Mouse (Mus musculus) gastrocnemius, postnatal 36 days (tissue): Measurements from ENCODE around the gene Abtb2. TPM values are rescaled to one million over a fixed set of nuclear protein-coding genes. Genes with fewer than 3 reads are reported as not detected.

ENCODE experiments used
- DNase-seq, 2 experiments: peaks; one replicate each; pipeline ENCODE4 v3.0.0; 2022
- intact Hi-C: fragments of 180-260 bp; cut with DNase I; formaldehyde crosslinking; loops from one replicate; pipeline ENCODE4 v1.15.1; 2025
- total RNA-seq, 2 experiments: library from RNA; stranded (reverse); gene quantifications; 2 replicates each; pipeline ENCODE4 v1.2.3; 2021

Gene Abtb2
- total RNA-seq, 2 experiments from 2014 or later: 6.3 to 6.7 TPM

GRCm38 (mm10) chr2:103580756-103581155, 14.6 kb downstream of the Abtb2 start:
- intact Hi-C loops: no loop called here
- DNase-seq: no peak

DNA sequence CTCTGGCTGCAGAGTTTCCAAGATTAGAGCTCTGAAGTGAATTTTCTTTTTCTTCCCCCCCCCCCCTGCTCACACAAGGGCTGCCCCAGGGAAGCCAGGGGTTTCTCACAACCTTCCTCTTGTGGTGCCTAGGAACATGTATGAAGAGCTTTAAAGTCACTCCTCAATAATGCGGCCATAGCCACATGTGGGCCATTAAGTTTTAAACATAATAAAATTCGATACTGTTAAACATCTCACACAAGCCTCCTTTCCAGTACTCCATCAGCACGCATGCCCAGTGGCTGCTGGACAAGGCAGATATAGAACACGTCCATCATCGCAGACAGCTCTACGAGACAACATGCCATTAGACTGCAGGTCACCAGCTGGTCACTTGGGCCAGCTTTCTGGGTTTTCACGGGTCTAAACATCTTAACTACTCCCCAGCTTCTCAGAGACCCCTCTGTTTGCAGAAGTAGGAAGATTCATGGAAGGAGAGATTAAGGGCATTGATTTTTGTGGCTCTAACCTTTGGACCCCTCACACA, 15.3 kb downstream of the Abtb2 start:
- DNase-seq: no peak

DNA sequence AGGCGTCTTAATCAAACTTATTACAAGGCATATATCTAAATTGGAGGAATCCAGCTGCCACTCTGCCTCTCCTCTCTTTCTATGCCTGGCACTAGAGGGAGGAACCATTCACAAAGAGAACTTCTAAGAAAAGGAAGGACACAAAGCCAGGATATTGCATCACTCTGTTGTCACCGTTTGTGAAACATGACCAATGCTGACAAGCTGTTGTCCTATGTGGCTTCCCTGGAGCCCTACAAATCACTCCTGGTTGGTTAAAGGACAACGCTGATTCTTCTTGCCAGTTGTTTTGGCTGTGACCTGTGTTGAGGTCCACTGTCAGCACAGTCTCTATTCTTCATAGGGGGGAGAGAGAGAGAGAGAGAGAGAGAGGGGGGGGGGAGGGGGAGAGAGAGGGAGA, 17.2 kb downstream of the Abtb2 start:
- intact Hi-C loops: no loop called here
- no peak for DNase-seq

More for the DNA sequence above, 15.3 kb downstream of the Abtb2 start:
- intact Hi-C loops: no loop called here

DNA sequence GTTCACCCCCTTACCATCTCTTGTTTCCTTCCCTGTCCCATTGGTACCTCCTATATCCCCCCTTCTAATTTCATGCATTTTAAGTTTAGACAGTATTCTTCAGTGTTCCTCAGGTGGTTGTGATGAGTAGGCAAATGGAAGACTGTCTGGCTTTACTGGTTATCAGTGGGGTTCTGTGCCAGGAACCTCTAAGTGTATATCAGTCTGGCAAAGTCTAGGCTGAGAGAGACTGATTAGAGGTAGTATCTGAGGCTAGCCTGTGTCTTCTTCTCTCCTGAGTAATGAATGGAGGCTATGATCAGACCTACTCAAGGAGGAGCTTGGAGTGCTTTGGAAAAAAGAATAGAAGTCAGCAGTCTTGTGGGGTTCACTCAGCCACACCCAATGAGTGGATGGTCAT, 18.0 kb downstream of the Abtb2 start:
- intact Hi-C loops: no loop called here

GRCm38 (mm10) chr2:103586423-103586822, 20.3 kb downstream of the Abtb2 start:
- DNase-seq: no peak
- intact Hi-C loops: no loop called here

More for the DNA sequence above, 18.0 kb downstream of the Abtb2 start:
- no peak for DNase-seq

DNA sequence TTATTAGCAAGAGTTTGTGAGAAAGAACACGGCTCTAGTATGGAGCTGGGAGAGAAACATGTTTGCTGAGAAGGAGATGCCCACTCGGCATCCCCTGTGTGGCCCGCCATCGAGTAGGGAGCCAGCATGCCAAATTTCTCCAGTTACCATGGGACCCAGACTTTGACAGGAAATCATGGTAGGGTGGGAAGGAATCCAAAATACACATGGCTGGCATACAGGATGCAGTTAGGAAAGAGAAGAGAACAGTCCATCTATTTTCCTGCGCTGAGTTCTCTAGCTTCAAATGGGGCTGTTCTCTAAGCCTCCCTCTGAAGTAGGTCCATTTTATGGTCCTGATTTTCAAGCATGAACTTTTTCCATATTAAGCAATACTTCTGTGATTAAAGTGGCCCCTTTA, 22.7 kb downstream of the Abtb2 start:
- intact Hi-C loops: no loop called here
- no peak for DNase-seq

GRCm38 (mm10) chr2:103589400-103589799, 23.3 kb downstream of the Abtb2 start:
- DNase-seq: no peak
- intact Hi-C loops: no loop called here

- DNase-seq: no peak
- intact Hi-C loops: no loop called here
Observed at GRCm38 (mm10) chr2:103590645-103591044, 24.5 kb downstream of the Abtb2 start.

DNA sequence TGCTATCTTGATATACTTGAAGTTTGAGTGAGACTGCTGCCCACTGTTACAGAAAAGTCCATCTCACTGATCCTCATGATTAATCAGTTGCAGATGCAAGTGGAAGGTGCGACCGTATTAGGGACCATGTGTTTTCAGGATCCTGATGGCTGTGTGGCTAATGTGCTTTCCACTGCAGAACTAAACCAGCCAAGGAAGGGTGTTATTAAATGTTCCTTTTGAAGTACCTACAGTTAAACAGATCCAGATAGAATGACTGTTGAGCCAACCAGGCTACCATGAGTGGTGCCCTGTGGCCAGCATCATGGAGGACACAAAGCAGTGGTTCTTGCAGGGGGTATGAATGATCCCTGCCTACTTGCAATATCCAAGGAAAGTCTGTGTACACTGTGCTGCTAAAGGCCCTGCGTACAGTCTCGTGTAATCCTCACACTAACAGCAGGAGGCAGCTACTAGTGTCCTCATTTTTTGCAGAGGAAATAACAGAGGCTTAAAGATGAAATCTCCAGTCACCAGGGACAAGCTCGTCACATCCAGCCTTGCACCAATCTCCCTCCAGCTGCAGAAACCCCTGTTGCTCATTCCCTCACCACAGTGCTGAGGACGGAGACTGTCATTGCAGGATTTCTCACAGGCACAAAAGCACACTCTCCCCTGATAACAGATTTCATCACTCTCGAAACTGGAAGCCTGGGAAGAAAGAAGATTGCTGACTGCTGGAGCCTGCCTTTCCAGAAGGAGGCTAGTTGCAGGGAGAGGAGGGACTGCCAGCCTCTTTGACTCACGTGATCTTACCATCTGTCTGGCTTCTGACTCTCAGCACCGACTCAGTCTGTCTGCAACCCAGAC, 25.9 kb downstream of the Abtb2 start:
- DNase-seq: no peak
- intact Hi-C loops: no loop called here

- intact Hi-C loops: no loop called here
- no peak for DNase-seq
Observed at GRCm38 (mm10) chr2:103592591-103592929, 26.4 kb downstream of the Abtb2 start.

- intact Hi-C loops: no loop called here
- DNase-seq: no peak
Observed at GRCm38 (mm10) chr2:103594592-103595011, 28.5 kb downstream of the Abtb2 start.

DNA sequence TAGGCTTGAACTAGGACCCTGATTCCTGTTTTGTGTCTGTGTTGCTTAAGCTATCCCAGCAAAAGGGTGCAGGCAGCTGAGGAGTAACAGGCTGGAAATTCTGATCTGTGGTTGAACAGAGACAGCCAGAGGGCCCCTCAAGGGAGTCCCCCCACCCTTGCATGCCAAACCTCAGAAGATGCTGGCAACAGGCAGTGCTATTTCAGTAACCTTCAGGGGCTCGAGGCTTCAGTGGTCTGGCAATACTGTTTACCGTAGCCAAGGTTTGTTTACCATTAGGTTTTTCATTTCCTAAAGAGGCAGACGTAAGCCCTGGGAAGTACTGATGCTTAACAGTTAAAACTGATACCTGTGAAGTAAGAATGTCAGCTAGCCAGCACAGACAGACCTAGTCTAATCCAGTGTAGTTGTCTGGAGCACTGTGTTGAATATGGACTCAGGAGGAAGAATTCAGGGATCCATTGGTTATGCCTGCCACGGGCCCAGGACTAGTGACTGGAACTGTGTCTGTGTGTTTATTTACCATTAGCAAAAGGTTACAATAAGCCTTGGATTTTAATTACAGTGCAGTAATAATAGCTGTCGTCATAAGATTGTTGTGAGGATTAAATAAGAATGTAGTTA, 29.0 kb downstream of the Abtb2 start:
- no peak for DNase-seq
- intact Hi-C loops: no loop called here

GRCm38 (mm10) chr2:103599296-103599695, 33.2 kb downstream of the Abtb2 start:
- intact Hi-C loops: no loop called here
- DNase-seq: no peak

DNA sequence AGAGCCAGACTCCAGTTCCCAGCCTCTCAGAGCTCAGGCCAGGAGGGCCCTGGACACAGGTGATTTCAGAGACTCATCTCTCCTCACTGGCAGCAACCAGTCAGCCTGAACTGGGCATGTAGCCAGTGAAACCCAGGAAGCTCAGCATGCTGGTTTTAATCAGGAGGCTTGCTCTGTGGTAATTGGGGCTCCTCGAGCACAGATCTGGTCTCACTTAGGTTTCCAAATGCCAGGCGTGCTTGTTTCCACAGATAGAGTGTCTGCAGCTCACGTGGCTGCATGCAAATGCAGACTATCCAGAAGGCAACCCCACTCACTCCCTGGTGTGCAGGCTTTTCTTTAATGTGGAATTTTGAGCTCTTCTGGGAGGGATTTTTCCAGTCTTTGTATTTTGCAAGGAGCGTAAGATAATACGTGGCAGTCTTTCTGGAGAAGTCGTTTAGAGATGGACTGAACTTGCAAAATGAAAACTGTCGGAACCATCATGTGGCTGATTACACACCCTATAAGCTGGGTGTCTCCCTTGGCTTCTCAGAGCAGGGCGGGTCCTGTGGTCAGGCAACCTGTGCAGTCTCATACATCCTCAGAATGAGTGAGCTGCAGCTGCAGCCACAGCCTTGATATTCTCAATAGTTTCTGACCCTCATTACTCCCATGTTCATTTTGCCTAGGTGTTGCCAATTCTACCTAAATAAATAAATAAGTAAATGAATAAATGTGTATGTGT, 34.2 kb downstream of the Abtb2 start:
- intact Hi-C loops: no loop called here
- peak; percentile 40 to 51 for DNase-seq

- intact Hi-C loops: no loop called here
- DNase-seq: no peak
Observed at GRCm38 (mm10) chr2:103601126-103601525, 35.0 kb downstream of the Abtb2 start.

DNA sequence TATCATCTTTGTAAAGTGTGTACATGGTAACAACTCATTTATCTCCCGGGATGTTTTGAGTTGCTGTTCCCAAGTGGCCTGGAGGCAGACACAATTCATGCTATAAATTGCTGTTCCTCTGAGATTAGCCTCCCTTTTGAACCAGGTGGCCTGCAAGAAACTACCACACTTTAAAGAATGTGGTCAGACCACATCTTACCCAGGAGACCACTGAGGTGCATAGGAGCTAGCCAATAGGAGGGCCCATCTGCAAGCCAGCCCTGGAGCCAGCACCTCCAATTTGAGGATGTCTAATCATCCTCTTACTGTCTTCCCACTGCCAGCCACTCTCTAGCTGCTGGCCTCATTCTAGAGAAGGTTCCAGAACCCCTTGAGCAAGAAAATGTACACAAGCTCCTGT, 35.4 kb downstream of the Abtb2 start:
- intact Hi-C loops: no loop called here
- DNase-seq: no peak

- DNase-seq: no peak
- intact Hi-C loops: no loop called here
Observed at GRCm38 (mm10) chr2:103603209-103603608, 37.1 kb downstream of the Abtb2 start.

DNA sequence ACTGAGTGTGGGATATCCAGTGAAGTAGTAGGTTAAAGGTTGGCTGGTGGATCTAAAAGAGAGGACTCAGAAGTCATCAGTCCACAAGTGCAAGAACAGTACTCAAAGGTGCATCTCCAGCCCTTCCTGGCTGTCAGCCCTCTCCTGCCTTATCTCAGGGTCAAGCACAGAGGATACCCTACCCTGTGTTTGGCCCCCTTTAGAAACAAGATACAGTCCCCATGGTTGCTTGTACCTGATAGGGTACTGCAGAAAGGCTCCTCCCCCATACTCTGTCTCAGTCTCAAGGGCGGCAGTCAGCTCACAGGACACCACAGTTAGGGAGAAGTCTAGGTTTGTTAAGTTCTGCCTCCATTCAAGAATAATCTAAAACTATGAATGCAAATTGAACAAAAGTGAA, 37.8 kb downstream of the Abtb2 start:
- intact Hi-C loops: no loop called here
- DNase-seq: no peak

DNA sequence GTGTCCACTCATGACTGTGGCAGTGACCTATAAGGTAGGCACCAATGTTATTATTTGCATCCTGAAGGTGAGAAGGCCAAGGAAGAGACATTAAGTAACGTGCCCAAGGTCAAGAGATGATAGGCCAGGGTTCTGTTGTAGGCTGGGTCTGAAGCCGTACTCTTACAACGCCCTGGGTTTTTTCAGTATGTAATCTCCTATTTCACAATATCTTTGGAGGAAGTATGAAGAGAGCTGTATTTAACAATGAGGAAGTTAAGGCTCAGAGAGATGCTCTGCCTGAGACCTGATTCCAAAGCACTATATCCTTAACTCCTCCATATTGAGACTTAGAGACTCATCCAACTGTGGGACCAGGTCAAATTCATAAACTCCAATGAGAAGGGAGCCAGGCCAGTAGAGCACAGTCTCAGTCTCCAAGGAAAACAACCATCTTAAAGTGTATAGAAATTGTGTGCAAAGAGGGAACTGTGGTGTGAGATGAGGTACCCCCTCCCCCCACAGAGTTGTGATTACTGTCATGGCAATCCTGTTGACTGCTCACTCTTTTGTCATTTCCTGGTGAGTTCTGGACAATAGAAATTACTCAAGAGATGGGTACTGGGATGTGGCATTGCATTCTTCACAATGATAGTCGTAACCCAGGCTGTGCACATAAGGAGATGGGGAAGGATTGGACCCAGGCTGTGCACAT, 39.8 kb downstream of the Abtb2 start:
- intact Hi-C loops: no loop called here
- DNase-seq: no peak

DNA sequence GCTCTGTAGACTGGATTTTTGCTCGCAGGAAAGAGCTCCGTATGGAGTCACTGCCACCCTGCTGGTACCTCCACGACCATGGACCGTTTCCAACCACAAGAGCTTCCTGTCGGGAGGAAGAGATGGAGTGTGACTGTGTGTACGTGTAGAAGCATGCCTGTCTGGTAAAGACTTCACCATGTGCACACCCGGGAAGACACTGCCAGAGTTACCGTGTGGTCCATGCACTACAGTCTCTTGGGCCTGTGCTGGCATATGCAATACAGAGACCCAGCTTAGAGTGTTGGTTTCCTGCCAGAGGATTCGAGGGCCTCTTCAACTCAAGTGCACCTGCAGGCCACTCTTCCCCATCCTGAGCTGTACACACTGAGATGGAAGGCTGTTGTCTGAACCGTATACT, 41.8 kb downstream of the Abtb2 start:
- intact Hi-C loops: no loop called here

DNA sequence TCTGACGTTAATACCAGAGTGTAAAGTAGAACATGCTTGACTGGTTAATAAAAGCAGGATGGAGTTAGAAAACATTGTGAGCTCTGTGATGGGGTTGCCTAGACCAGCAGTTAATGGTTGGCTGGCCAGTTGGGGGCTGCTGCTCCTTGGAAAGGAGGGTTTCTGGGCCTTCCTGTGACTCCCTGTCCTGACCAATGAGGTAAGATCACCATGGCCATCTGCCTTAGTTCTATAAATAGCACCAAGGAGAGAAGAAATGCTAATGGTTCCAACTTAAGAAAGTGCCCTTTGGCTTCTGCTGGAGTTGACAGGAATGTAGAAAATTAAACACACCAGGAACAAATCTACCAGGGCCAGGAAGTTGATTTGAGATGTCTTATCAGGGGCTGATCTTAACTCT, 42.8 kb downstream of the Abtb2 start:
- intact Hi-C loops: no loop called here
- DNase-seq: no peak

More for the DNA sequence above, 41.8 kb downstream of the Abtb2 start:
- DNase-seq: no peak
